Mouse (Mus musculus): Measurements from ENCODE around the gene Kbtbd4. TPM values are rescaled to one million over a fixed set of nuclear protein-coding genes. Genes with fewer than 3 reads are reported as not detected.
A peak's percentile ranks its signal among the peaks of the same experiment; 100 is the strongest.

The Kbtbd4 gene
- polyA plus RNA-seq, 1 experiment from 2014 or later, result 56.7 TPM

GRCm38 (mm10) chr2:90939750-90940149 lies 35.2 kb downstream of the Kbtbd4 start:
- peaks cover 20% of the 10 kb centered on the region for H3K4me1 ChIP-seq (ENCODE audit: control insufficient read depth, insufficient read depth, low read depth, low read length)

GRCm38 (mm10) chr2:90940233-90941229 lies 36.0 kb downstream of the Kbtbd4 start, which contains the start of gene Celf1:
Gene Celf1 (plus strand): TSS chr2:90940382.
- H3K9ac ChIP-seq (ENCODE audit: low read depth, low read length), result peak within 1 kb of the TSS; percentile 95
- H3K27ac ChIP-seq (ENCODE audit: low read depth, low read length), result peak within 1 kb of the TSS; percentile 95
- H3K4me3 ChIP-seq (ENCODE audit: low read length), result peak within 1 kb of the TSS; percentile 93
- ATAC-seq, result peak; percentile 96
- peak within 1 kb of the TSS; percentile 75 for H3K4me2 ChIP-seq (ENCODE audit: low read length)
- peaks cover 20% of the 10 kb centered on the region for H3K4me1 ChIP-seq (ENCODE audit: control insufficient read depth, insufficient read depth, low read depth, low read length)
- under 1% methylated on average over 90 of the region's 113 CpGs for WGBS
- no peaks in the 10 kb centered on the region for H3K27me3 ChIP-seq (replicated peaks; ENCODE audit: control insufficient read depth, insufficient read depth, low read length)
- no peaks in the 10 kb centered on the region for H3K36me3 ChIP-seq (ENCODE audit: control insufficient read depth, insufficient read depth, low read length)
- H3K9me3 ChIP-seq (ENCODE audit: control insufficient read depth, low read length), result no peaks in the 10 kb centered on the region

More at GRCm38 (mm10) chr2:90939750-90940149, 35.2 kb downstream of the Kbtbd4 start:
- Histone ChIP-seq H3K9ac (ENCODE audit: low read depth, low read length) (peak overlapping the region; percentile 95), H3K36me3 (ENCODE audit: control insufficient read depth, insufficient read depth, low read length) (no peaks in the 10 kb centered on the region), H3K9me3 (ENCODE audit: control insufficient read depth, low read length) (no peaks in the 10 kb centered on the region), H3K4me3 (ENCODE audit: low read length) (peak overlapping the region; percentile 93), H3K4me2 (ENCODE audit: low read length) (peak overlapping the region; percentile 61), H3K27ac (ENCODE audit: low read depth, low read length) (peak overlapping the region; percentile 95), H3K27me3 (replicated peaks; ENCODE audit: control insufficient read depth, insufficient read depth, low read length) (no peaks in the 10 kb centered on the region)
- peak; percentile 71 for ATAC-seq
- WGBS, result 45% methylated on average over 8 of the region's 8 CpGs

GRCm38 (mm10) chr2:90941744-90942143 lies 37.2 kb downstream of the Kbtbd4 start:
- H3K36me3 ChIP-seq (ENCODE audit: control insufficient read depth, insufficient read depth, low read length), result no peaks in the 10 kb centered on the region
- H3K4me2 ChIP-seq (ENCODE audit: low read length), result peak overlapping the region; percentile 75
- no peaks in the 10 kb centered on the region for H3K27me3 ChIP-seq (replicated peaks; ENCODE audit: control insufficient read depth, insufficient read depth, low read length)
- H3K9me3 ChIP-seq (ENCODE audit: control insufficient read depth, low read length), result no peaks in the 10 kb centered on the region
- H3K4me1 ChIP-seq (ENCODE audit: control insufficient read depth, insufficient read depth, low read depth, low read length), result peaks cover 20% of the 10 kb centered on the region
- peak overlapping the region; percentile 93 for H3K4me3 ChIP-seq (ENCODE audit: low read length)
- no peak for ATAC-seq
- H3K27ac ChIP-seq (ENCODE audit: low read depth, low read length), result no peak overlapping the region
- WGBS, result 36% methylated on average over 2 of the region's 2 CpGs
- H3K9ac ChIP-seq (ENCODE audit: low read depth, low read length), result no peak overlapping the region

- H3K4me2 ChIP-seq (ENCODE audit: low read length), result no peak overlapping the region
- ATAC-seq, result no peak
- WGBS, result 87% methylated on average over 5 of the region's 5 CpGs
- no peak overlapping the region for H3K9ac ChIP-seq (ENCODE audit: low read depth, low read length)
- H3K4me1 ChIP-seq (ENCODE audit: control insufficient read depth, insufficient read depth, low read depth, low read length), result no peaks in the 10 kb centered on the region; the same call in 1 of the 2 replicates
- no peak overlapping the region for H3K4me3 ChIP-seq (ENCODE audit: low read length)
- no peaks in the 10 kb centered on the region for H3K27me3 ChIP-seq (replicated peaks; ENCODE audit: control insufficient read depth, insufficient read depth, low read length)
- no peaks in the 10 kb centered on the region for H3K36me3 ChIP-seq (ENCODE audit: control insufficient read depth, insufficient read depth, low read length)
- H3K27ac ChIP-seq (ENCODE audit: low read depth, low read length), result no peak overlapping the region
- no peaks in the 10 kb centered on the region for H3K9me3 ChIP-seq (ENCODE audit: control insufficient read depth, low read length)
These were observed 45.6 kb downstream of the Kbtbd4 start for GRCm38 (mm10) chr2:90950149-90950548.

DNA sequence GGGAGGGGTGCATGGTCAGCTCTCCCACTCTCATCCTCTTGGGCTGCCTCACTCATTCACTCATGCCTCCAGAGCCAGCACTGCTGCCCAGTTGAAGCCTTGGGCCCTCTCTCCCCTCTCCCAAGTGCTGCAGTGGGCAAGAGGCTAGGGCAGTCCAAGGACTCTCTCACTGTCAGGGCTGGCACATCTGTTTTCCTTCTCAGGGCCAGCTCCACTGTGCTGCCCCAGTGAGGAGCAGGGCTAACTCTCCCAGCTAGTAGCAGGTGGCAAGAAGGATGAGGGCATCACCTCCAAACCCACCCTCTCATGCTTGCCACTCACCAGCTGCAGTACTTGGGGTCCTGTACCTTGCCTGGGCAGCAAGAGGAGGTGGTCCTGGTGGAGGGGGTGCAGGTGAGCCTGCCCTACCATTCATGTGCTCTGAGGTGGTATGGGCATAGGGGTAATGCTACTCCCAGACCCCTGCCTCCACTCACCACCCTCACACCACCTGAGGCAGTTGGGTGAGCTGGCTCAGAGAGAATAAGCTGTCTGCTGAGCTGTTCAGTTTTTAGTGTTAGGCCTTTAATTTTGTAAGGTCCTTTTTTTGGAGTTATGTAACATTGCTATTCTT lies 46.1 kb downstream of the Kbtbd4 start:
- H3K27me3 ChIP-seq (replicated peaks; ENCODE audit: control insufficient read depth, insufficient read depth, low read length), result no peaks in the 10 kb centered on the region
- ATAC-seq, result peak; percentile 48
- no peak overlapping the region for H3K4me3 ChIP-seq (ENCODE audit: low read length)
- H3K27ac ChIP-seq (ENCODE audit: low read depth, low read length), result no peak overlapping the region
- H3K4me1 ChIP-seq (ENCODE audit: control insufficient read depth, insufficient read depth, low read depth, low read length), result no peaks in the 10 kb centered on the region; the same call in 1 of the 2 replicates
- no peak overlapping the region for H3K4me2 ChIP-seq (ENCODE audit: low read length)
- no peak overlapping the region for H3K9ac ChIP-seq (ENCODE audit: low read depth, low read length)
- no peaks in the 10 kb centered on the region for H3K9me3 ChIP-seq (ENCODE audit: control insufficient read depth, low read length)
- H3K36me3 ChIP-seq (ENCODE audit: control insufficient read depth, insufficient read depth, low read length), result no peaks in the 10 kb centered on the region

- ATAC-seq, result no peak
- H3K27ac ChIP-seq (ENCODE audit: low read depth, low read length), result no peak overlapping the region
- no peak overlapping the region for H3K9ac ChIP-seq (ENCODE audit: low read depth, low read length)
- H3K4me2 ChIP-seq (ENCODE audit: low read length), result no peak overlapping the region
- H3K36me3 ChIP-seq (ENCODE audit: control insufficient read depth, insufficient read depth, low read length), result no peaks in the 10 kb centered on the region
- H3K27me3 ChIP-seq (replicated peaks; ENCODE audit: control insufficient read depth, insufficient read depth, low read length), result no peaks in the 10 kb centered on the region
- WGBS, result 60% methylated on average over 3 of the region's 3 CpGs
- H3K9me3 ChIP-seq (ENCODE audit: control insufficient read depth, low read length), result no peaks in the 10 kb centered on the region
- peaks cover 5% of the 10 kb centered on the region for H3K4me1 ChIP-seq (ENCODE audit: control insufficient read depth, insufficient read depth, low read depth, low read length)
- H3K4me3 ChIP-seq (ENCODE audit: low read length), result no peak overlapping the region
These were observed 48.9 kb downstream of the Kbtbd4 start for GRCm38 (mm10) chr2:90953461-90953860.

DNA sequence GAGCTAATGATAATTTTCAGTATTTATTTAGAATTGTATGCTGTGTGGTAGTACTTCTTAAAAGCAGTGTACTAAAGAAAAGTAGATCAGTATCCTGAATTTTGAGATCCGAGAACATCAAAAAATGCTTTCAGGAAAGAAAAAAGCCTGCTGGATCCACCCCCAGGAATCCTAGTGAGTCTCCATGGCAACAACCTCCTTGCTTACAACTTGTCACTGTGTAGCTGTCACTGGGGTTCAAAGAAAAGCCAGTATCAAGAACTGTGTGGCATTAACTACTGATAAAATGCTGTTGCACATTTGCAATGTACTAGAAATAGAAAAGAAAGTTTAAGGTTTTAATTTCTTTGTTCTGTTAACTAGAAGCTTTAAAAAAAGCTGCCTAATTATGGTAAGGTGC lies 51.5 kb downstream of the Kbtbd4 start:
- H3K27me3 ChIP-seq (replicated peaks; ENCODE audit: control insufficient read depth, insufficient read depth, low read length), result no peaks in the 10 kb centered on the region
- H3K9ac ChIP-seq (ENCODE audit: low read depth, low read length), result no peak overlapping the region
- no peaks in the 10 kb centered on the region for H3K9me3 ChIP-seq (ENCODE audit: control insufficient read depth, low read length)
- H3K4me2 ChIP-seq (ENCODE audit: low read length), result no peak overlapping the region
- H3K27ac ChIP-seq (ENCODE audit: low read depth, low read length), result no peak overlapping the region
- no peaks in the 10 kb centered on the region for H3K36me3 ChIP-seq (ENCODE audit: control insufficient read depth, insufficient read depth, low read length)
- peaks cover 5% of the 10 kb centered on the region for H3K4me1 ChIP-seq (ENCODE audit: control insufficient read depth, insufficient read depth, low read depth, low read length)
- WGBS, result 12% methylated on average over 1 of the region's 1 CpGs
- ATAC-seq, result no peak
- no peak overlapping the region for H3K4me3 ChIP-seq (ENCODE audit: low read length)

GRCm38 (mm10) chr2:90958856-90959255 lies 54.3 kb downstream of the Kbtbd4 start:
- no peak overlapping the region for H3K9ac ChIP-seq (ENCODE audit: low read depth, low read length)
- peaks cover 5% of the 10 kb centered on the region for H3K4me1 ChIP-seq (ENCODE audit: control insufficient read depth, insufficient read depth, low read depth, low read length)
- WGBS, result 91% methylated on average over 3 of the region's 3 CpGs
- H3K27me3 ChIP-seq (replicated peaks; ENCODE audit: control insufficient read depth, insufficient read depth, low read length), result no peaks in the 10 kb centered on the region
- ATAC-seq, result no peak
- H3K36me3 ChIP-seq (ENCODE audit: control insufficient read depth, insufficient read depth, low read length), result no peaks in the 10 kb centered on the region
- H3K27ac ChIP-seq (ENCODE audit: low read depth, low read length), result no peak overlapping the region
- no peak overlapping the region for H3K4me2 ChIP-seq (ENCODE audit: low read length)
- no peaks in the 10 kb centered on the region for H3K9me3 ChIP-seq (ENCODE audit: control insufficient read depth, low read length)
- H3K4me3 ChIP-seq (ENCODE audit: low read length), result no peak overlapping the region

- Histone ChIP-seq H3K4me2 (ENCODE audit: low read length) (no peak overlapping the region), H3K4me3 (ENCODE audit: low read length) (no peak overlapping the region), H3K9me3 (ENCODE audit: control insufficient read depth, low read length) (no peaks in the 10 kb centered on the region), H3K36me3 (ENCODE audit: control insufficient read depth, insufficient read depth, low read length) (no peaks in the 10 kb centered on the region), H3K27me3 (replicated peaks; ENCODE audit: control insufficient read depth, insufficient read depth, low read length) (no peaks in the 10 kb centered on the region), H3K4me1 (ENCODE audit: control insufficient read depth, insufficient read depth, low read depth, low read length) (peaks cover 10% of the 10 kb centered on the region), H3K9ac (ENCODE audit: low read depth, low read length) (no peak overlapping the region), H3K27ac (ENCODE audit: low read depth, low read length) (no peak overlapping the region)
- ATAC-seq, result no peak
- WGBS, result 96% methylated on average over 2 of the region's 2 CpGs
These were observed 55.5 kb downstream of the Kbtbd4 start for GRCm38 (mm10) chr2:90960012-90960411.

All from hindbrain, embryonic 16.5 days (tissue).